Mouse (Mus musculus): ENCODE results near the gene Wdr20.

GRCm38 (mm10) chr12:110703682-110704081, 34.1 kb upstream of the Wdr20 start:
- TF ChIP-seq CTCF (IDR thresholded peaks at IDR 0.05; ENCODE audit: borderline replicate concordance, insufficient read depth, low read length), result no peak
- no peak for TF ChIP-seq POLR2A (IDR thresholded peaks at IDR 0.05; ENCODE audit: low read depth, low read length)

Data from embryonic fibroblast, embryonic 13.5 days (primary cell).